Mouse (Mus musculus) brain, embryonic 14.5 days (tissue): ENCODE measurements around the gene Arhgap27. TPM values are rescaled to one million over a fixed set of nuclear protein-coding genes. Genes with fewer than 3 reads are reported as not detected.

Source experiments
- DNase-seq: peaks from one replicate; pipeline ENCODE4 v3.0.0-alpha.2; 2011; ENCODE audit warnings: low read depth
- CTCF ChIP-seq: fragments of 200-500 bp; IDR thresholded peaks from 2 replicates; pipeline ENCODE4 v1.5.1; 2012; ENCODE audit warnings: inconsistent platforms, mild to moderate bottlenecking, moderate library complexity, borderline replicate concordance; ENCODE audit not compliant: insufficient read depth, insufficient read length; ENCODE audit errors: extremely low read depth
- POLR2A ChIP-seq: fragments of 200-500 bp; IDR thresholded peaks from 2 replicates; pipeline ENCODE4 v1.6.1; 2012; ENCODE audit warnings: mild to moderate bottlenecking, inconsistent platforms, borderline replicate concordance; ENCODE audit not compliant: poor library complexity, insufficient read depth, insufficient read length, severe bottlenecking; ENCODE audit errors: extremely low read depth
- polyA plus RNA-seq: library from polyadenylated mRNA; depleted of rRNA; stranded (reverse); fragments of >200 nt; gene quantifications from 2 replicates; pipeline ENCODE4 v1.2.3, GENCODE M21; 2012

The Arhgap27 gene
- polyA plus RNA-seq, 1 experiment = 7.0 TPM

- no peak for TF ChIP-seq CTCF
- TF ChIP-seq POLR2A = no peak
Observed at GRCm38 (mm10) chr11:103344494-103345332, 18.8 kb downstream of the Arhgap27 start.

GRCm38 (mm10) chr11:103343881-103344280 lies 19.6 kb downstream of the Arhgap27 start:
- no peak for DNase-seq
- TF ChIP-seq POLR2A (no peak), CTCF (no peak)

More at GRCm38 (mm10) chr11:103344494-103345332, 18.8 kb downstream of the Arhgap27 start:
- DNase-seq = no peak

GRCm38 (mm10) chr11:103343063-103343462 lies 20.4 kb downstream of the Arhgap27 start:
- TF ChIP-seq POLR2A (no peak), CTCF (no peak)
- DNase-seq = no peak

- TF ChIP-seq CTCF = no peak
- TF ChIP-seq POLR2A = no peak
- no peak for DNase-seq
Observed at GRCm38 (mm10) chr11:103340677-103341076, 22.8 kb downstream of the Arhgap27 start.

GRCm38 (mm10) chr11:103340130-103340529 lies 23.4 kb downstream of the Arhgap27 start:
- no peak for DNase-seq
- TF ChIP-seq POLR2A (no peak), CTCF (no peak)

- TF ChIP-seq CTCF (no peak), POLR2A (no peak)
- DNase-seq = no peak
Observed at GRCm38 (mm10) chr11:103339414-103340119, 23.9 kb downstream of the Arhgap27 start.

- no peak for DNase-seq
- no peak for TF ChIP-seq POLR2A
- no peak for TF ChIP-seq CTCF
Observed at GRCm38 (mm10) chr11:103338671-103339070, 24.8 kb downstream of the Arhgap27 start.

- TF ChIP-seq POLR2A (no peak), CTCF (no peak)
- no peak for DNase-seq
Observed at GRCm38 (mm10) chr11:103338119-103338518, 25.4 kb downstream of the Arhgap27 start.

GRCm38 (mm10) chr11:103337180-103337579 lies 26.3 kb downstream of the Arhgap27 start:
- no peak for TF ChIP-seq POLR2A
- no peak for TF ChIP-seq CTCF
- no peak for DNase-seq

- DNase-seq = no peak
- TF ChIP-seq CTCF (no peak), POLR2A (no peak)
Observed at GRCm38 (mm10) chr11:103335561-103335960, 27.9 kb downstream of the Arhgap27 start.

- no peak for DNase-seq
- no peak for TF ChIP-seq CTCF
- TF ChIP-seq POLR2A = no peak
Observed at GRCm38 (mm10) chr11:103334925-103335324, 28.6 kb downstream of the Arhgap27 start.
